Mouse (Mus musculus) C2C12 (cell line): ENCODE results near the gene Glra4.
A peak's percentile ranks its signal among the peaks of the same experiment; 100 is the strongest.

Source experiments
- CTCF ChIP-seq: IDR thresholded peaks from one replicate; pipeline ENCODE4 v1.5.1; 2011; ENCODE audit not compliant: control insufficient read depth, insufficient read depth, insufficient read length
- MYOD1 ChIP-seq: IDR thresholded peaks from one replicate; pipeline ENCODE4 v1.6.1; 2011; ENCODE audit warnings: low read depth; ENCODE audit not compliant: control insufficient read depth, insufficient read length
- MYOG ChIP-seq: IDR thresholded peaks from one replicate; pipeline ENCODE4 v1.6.1; 2011; ENCODE audit not compliant: control insufficient read depth, insufficient read length; ENCODE audit errors: extremely low read depth
- USF1 ChIP-seq: IDR thresholded peaks from one replicate; pipeline ENCODE4 v1.6.1; 2011; ENCODE audit warnings: low read depth, mild to moderate bottlenecking, control low read depth, moderate library complexity

- TF ChIP-seq CTCF (peak; percentile 21), MYOG (no peak), USF1 (no peak), MYOD1 (no peak)
Measured at GRCm38 (mm10) chrX:136820250-136820649, 40.3 kb upstream of the Glra4 start.
